Mouse (Mus musculus) hindbrain, embryonic 12.5 days (tissue): Measurements from ENCODE around the gene Pxdn. TPM values are rescaled to one million over a fixed set of nuclear protein-coding genes. Genes with fewer than 3 reads are reported as not detected.

Source experiments
- ATAC-seq: fragments of 200-750 bp; cut with Nextera tagmentation; 2 replicates; pipeline ENCODE4 v1.8.0; 2017; ENCODE audit warnings: moderate TSS enrichment; ENCODE audit not compliant: low FRiP score
- H3K27ac ChIP-seq: fragments of 300-500 bp; sonication (generic); 2 replicates; pipeline ENCODE4 v1.5.1; 2016; ENCODE audit warnings: mild to moderate bottlenecking
- H3K27me3 ChIP-seq: fragments of 300-500 bp; sonication (generic); 2 replicates; pipeline ENCODE4 v1.6.1; 2016; ENCODE audit warnings: mild to moderate bottlenecking
- H3K36me3 ChIP-seq: fragments of 300-500 bp; sonication (generic); 2 replicates; pipeline ENCODE4 v1.6.1; 2016; ENCODE audit warnings: mild to moderate bottlenecking
- H3K4me1 ChIP-seq: fragments of 300-500 bp; sonication (generic); 2 replicates; pipeline ENCODE4 v1.6.1; 2016
- H3K4me2 ChIP-seq: fragments of 300-500 bp; sonication (generic); replicated peaks from 2 replicates; pipeline ENCODE4 v1.6.1; 2016; ENCODE audit warnings: mild to moderate bottlenecking
- H3K4me3 ChIP-seq: fragments of 300-500 bp; sonication (generic); 2 replicates; pipeline ENCODE4 v1.5.1; 2016; ENCODE audit warnings: mild to moderate bottlenecking
- H3K9ac ChIP-seq: fragments of 300-500 bp; sonication (generic); 2 replicates; pipeline ENCODE4 v1.6.1; 2016; ENCODE audit warnings: mild to moderate bottlenecking, moderate library complexity
- H3K9me3 ChIP-seq: fragments of 300-500 bp; sonication (generic); replicated peaks from 2 replicates; pipeline ENCODE4 v1.6.1; 2016; ENCODE audit warnings: mild to moderate bottlenecking
- WGBS: fragments of 180-500 bp; shearing (Covaris S2); methylation state at CpG from one replicate; pipeline ENCODE4 v1.1.7; 2016; 5-methylcytosine and 5-hydroxymethylcytosine counted together
- polyA plus RNA-seq: library from polyadenylated mRNA; unstranded; fragments of >200 nt; fragmentation: Nextera tagmentation; extraction: Ambion mirVana; gene quantifications from 2 replicates; pipeline ENCODE4 v1.2.1, GENCODE M21; 2016

The Pxdn gene
- polyA plus RNA-seq, 1 experiment from 2014 or later: 93.8 TPM

DNA sequence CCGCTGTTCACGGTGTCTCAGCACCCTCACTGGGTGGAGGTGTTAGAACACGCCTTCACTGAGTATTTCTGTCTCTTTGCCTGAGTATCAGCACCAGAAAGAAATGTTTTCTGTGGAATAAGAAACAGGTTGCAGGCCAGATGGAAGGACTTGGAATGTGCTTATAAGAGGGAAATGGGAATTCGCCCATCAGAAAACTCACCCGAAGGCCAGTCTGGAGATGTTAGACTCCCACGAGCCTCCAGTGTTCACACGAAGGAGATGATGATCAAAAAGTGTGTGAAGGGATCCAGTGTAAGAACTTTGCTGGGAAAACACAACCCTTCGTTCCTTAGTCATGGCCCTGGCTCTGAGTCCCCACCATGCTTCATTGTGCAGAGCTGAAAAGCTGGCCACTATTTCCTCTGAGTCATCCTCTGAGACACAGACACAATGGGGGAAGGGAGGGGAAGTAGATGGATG lies 3.3 kb upstream of the Pxdn start:
- no peak overlapping the region for H3K27ac ChIP-seq
- H3K4me1 ChIP-seq: peaks cover 12% of the 10 kb centered on the region
- no peaks in the 10 kb centered on the region for H3K36me3 ChIP-seq
- H3K4me2 ChIP-seq: no peak overlapping the region
- no peak overlapping the region for H3K9ac ChIP-seq
- 80% methylated on average over 8 of the region's 8 CpGs for WGBS
- H3K9me3 ChIP-seq: no peaks in the 10 kb centered on the region
- H3K27me3 ChIP-seq: no peaks in the 10 kb centered on the region
- no peak overlapping the region for H3K4me3 ChIP-seq
- ATAC-seq: no peak

DNA sequence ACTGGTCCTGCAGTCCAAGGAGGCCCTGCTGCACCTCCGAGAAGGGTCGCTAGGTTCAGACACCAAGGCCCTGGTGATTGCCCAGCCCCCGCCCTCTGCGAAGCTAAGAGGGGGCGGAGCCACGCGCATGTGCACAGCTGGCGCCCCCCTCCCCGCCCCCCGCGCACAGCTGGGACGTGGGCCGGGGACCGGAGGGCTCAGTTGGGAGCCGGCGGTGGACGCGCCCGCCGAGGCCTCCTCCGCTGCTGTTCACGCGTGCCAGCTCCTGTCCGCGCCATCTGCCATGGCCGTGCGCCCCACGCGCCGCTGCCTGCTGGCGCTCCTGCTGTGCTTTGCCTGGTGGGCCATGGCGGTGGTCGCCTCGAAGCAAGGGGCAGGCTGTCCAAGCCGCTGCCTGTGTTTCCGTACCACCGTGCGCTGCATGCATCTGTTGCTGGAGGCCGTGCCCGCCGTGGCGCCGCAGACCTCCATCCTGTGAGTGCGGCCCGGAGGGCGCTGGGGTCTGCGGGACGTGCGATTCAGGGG lies 505 bp downstream of the Pxdn start:
- Histone ChIP-seq H3K27me3 (no peaks in the 10 kb centered on the region), H3K4me2 (peak overlapping the region; percentile 76), H3K36me3 (0 out of 2 replicates have a peak, but pooled peaks cover 6% of the 10 kb centered on the region), H3K4me1 (peaks cover 35% of the 10 kb centered on the region), H3K27ac (peak overlapping the region; percentile 92), H3K9ac (peak overlapping the region; percentile 96), H3K4me3 (peak overlapping the region; percentile 88), H3K9me3 (no peaks in the 10 kb centered on the region)
- peak; percentile 90 for ATAC-seq
- WGBS: under 1% methylated on average over 36 of the region's 49 CpGs

DNA sequence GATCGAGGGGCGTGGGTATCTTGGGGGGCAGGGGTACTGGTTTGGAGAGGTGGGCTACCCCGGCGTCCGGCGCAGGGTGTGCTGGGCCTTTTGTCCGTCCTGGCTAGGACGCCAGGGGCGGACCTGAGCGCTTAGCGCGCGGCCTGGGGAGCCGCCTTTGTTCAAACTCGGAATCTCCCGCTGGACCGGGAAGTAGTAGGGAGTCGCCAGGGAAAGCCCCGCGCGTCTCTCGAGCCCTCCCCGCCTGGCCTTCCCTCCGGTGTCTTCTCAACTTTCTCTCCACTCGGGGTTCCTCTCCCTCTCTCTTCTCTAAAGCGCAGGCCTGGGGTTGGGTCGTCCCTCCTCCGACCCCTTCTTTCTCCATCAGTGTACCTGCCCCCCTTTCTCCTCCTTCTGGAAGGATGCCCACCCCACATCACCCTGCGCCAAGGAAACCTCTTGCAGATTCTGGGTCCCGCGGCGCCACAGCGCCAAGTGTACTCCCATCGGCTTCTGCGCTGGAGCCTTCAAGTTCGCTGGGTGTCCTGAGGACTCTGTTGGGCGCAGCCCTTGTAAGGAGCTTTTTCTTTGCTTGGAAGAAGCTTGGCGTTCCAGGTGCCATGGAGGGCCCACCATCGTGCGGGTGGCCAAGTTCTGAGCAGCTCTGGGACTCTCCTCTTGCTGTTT lies 1.1 kb downstream of the Pxdn start:
- H3K4me1 ChIP-seq: peaks cover 35% of the 10 kb centered on the region
- peak overlapping the region; percentile 92 for H3K27ac ChIP-seq
- H3K9ac ChIP-seq: peak overlapping the region; percentile 96
- H3K9me3 ChIP-seq: no peaks in the 10 kb centered on the region
- peak; percentile 83 for ATAC-seq
- no peaks in the 10 kb centered on the region for H3K27me3 ChIP-seq
- peak overlapping the region; percentile 76 for H3K4me2 ChIP-seq
- H3K36me3 ChIP-seq: 0 out of 2 replicates have a peak, but pooled peaks cover 6% of the 10 kb centered on the region
- peak overlapping the region; percentile 88 for H3K4me3 ChIP-seq
- WGBS: under 1% methylated on average over 40 of the region's 40 CpGs

DNA sequence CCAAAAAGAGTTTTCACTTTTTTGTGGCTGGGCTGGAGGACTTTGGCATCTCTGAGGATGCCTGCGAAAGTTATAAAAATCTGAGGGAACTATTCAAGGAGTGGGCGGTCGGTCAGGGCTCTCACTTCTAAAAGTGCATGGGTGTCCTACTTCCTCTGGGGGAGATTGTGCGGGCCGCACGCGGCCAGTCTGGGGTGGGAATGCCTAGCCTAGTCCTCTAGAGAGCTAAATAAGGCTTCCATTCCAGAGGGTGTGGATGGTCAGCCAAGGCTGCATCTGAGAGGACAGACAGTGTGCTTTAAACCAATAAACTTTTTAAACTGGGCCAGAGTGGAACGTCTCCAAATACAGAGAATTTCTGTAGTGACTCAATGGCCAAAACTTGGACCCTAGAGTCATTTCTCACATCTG lies 1.9 kb downstream of the Pxdn start:
- H3K9ac ChIP-seq: peak overlapping the region; percentile 96
- H3K36me3 ChIP-seq: 0 out of 2 replicates have a peak, but pooled peaks cover 6% of the 10 kb centered on the region
- H3K9me3 ChIP-seq: no peaks in the 10 kb centered on the region
- H3K27ac ChIP-seq: peak overlapping the region; percentile 92
- peak overlapping the region; percentile 88 for H3K4me3 ChIP-seq
- H3K27me3 ChIP-seq: no peaks in the 10 kb centered on the region
- H3K4me2 ChIP-seq: peak overlapping the region; percentile 76
- ATAC-seq: no peak
- 7% methylated on average over 8 of the region's 8 CpGs for WGBS
- H3K4me1 ChIP-seq: peaks cover 37% of the 10 kb centered on the region

DNA sequence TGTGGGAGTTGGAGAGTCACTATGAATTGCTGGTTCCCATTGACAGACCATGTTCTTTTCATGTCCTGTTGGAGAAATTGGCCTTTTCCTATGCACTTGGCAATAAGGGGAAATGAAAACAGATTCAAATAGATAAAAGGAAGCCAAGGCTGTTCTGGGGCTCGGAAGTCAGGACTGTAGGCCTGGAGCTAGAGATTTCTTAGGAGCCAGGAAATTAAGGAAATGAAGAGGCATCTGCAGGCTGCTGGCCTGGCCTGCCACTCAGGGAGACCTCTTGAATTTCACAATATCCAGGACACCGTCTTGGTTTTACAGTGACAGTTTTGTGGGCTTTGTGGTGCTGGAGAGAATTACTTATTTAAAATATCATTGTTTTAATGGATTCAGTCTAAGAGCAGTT lies 5.0 kb downstream of the Pxdn start:
- H3K36me3 ChIP-seq: 0 out of 2 replicates have a peak, but pooled peaks cover 6% of the 10 kb centered on the region
- no peak overlapping the region for H3K4me2 ChIP-seq
- no peak for ATAC-seq
- H3K27ac ChIP-seq: no peak overlapping the region
- H3K4me1 ChIP-seq: peaks cover 34% of the 10 kb centered on the region
- H3K27me3 ChIP-seq: no peaks in the 10 kb centered on the region
- 87% methylated on average over 2 of the region's 2 CpGs for WGBS
- no peak overlapping the region for H3K4me3 ChIP-seq
- no peaks in the 10 kb centered on the region for H3K9me3 ChIP-seq
- no peak overlapping the region for H3K9ac ChIP-seq

DNA sequence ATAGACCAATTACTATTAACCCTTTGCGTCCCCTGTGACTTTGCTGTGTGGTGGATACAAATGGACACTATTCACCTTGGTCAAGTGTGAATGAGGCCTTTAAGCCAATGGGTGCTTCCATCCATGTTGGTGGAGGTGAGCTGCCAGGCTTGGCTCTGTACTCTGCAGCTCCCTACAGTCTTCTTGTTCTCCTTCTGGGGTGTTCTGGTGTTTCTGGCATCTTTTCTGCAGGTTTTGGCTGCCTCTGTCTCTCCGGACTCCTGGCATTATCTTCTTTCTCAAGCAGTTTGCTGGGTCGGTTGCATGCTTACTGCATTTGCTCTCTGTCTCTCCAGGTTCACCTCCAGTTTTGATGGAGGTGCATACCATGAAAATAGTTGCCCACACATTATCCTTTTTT lies 7.2 kb downstream of the Pxdn start:
- WGBS: 92% methylated on average over 3 of the region's 3 CpGs
- ATAC-seq: no peak

DNA sequence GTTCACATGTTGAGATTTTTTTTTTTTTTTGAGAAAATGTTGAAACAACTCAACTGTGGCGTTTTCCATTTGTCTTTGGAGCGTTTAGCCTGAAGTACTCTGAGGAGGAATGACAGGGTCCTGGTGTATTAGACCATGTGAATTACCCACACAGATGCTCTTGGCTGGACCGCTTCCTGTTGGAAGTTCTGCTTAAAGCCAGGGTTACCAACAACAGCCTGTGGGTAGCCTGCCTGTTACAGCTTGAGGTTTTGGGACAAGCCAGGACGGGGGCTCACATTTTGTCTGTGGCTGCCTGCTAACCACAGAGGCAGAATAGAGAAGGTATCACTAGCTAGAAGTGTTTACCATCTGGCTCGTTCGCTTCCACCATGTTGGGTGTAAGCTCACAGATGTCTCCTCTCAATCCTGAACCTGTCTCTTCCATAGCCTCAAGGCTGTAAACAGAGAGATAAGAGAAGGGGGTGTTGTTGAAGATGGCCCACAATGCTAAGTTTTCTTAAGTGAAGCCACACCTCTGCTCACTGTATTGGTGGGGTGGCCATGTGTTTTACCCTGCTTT lies 7.9 kb downstream of the Pxdn start:
- no peak overlapping the region for H3K9ac ChIP-seq
- no peak for ATAC-seq
- H3K4me1 ChIP-seq: peaks cover 21% of the 10 kb centered on the region
- no peak overlapping the region for H3K4me3 ChIP-seq
- H3K4me2 ChIP-seq: no peak overlapping the region
- H3K27ac ChIP-seq: no peak overlapping the region
- H3K36me3 ChIP-seq: 0 out of 2 replicates have a peak, but pooled peaks cover 6% of the 10 kb centered on the region
- H3K9me3 ChIP-seq: no peaks in the 10 kb centered on the region
- WGBS: 81% methylated on average over 6 of the region's 6 CpGs
- no peaks in the 10 kb centered on the region for H3K27me3 ChIP-seq

More for the DNA sequence above, 7.2 kb downstream of the Pxdn start:
- Histone ChIP-seq H3K9ac (no peak overlapping the region), H3K4me1 (peaks cover 24% of the 10 kb centered on the region), H3K9me3 (no peaks in the 10 kb centered on the region), H3K4me3 (no peak overlapping the region), H3K4me2 (no peak overlapping the region), H3K36me3 (0 out of 2 replicates have a peak, but pooled peaks cover 6% of the 10 kb centered on the region), H3K27ac (no peak overlapping the region), H3K27me3 (no peaks in the 10 kb centered on the region)

DNA sequence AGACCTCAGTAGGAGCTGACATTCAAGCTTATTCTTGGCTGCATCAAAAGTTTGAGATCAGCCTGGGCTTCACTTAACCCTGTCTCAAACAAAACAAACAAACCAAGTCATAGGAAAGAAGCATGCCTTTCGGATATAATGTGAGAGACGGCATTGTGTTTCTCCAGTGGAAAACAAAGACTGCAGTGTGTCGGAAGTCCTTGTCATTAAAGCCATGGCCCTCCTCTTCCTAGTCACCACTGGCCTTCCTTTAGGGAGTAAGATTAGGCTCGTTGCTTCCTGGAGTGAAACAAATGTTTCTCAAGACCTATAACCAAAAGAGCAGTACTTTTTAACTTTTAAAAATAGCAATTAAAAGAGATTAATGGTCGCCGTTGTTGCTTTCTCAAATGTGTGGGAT lies 13.6 kb downstream of the Pxdn start:
- no peak overlapping the region for H3K4me3 ChIP-seq
- H3K27me3 ChIP-seq: no peaks in the 10 kb centered on the region
- H3K4me1 ChIP-seq: peaks cover 48% of the 10 kb centered on the region
- no peak overlapping the region for H3K9ac ChIP-seq
- H3K36me3 ChIP-seq: no peaks in the 10 kb centered on the region
- no peak for ATAC-seq
- no peaks in the 10 kb centered on the region for H3K9me3 ChIP-seq
- 44% methylated on average over 6 of the region's 6 CpGs for whole genome bisulfite sequencing
- H3K27ac ChIP-seq: no peak overlapping the region
- no peak overlapping the region for H3K4me2 ChIP-seq

DNA sequence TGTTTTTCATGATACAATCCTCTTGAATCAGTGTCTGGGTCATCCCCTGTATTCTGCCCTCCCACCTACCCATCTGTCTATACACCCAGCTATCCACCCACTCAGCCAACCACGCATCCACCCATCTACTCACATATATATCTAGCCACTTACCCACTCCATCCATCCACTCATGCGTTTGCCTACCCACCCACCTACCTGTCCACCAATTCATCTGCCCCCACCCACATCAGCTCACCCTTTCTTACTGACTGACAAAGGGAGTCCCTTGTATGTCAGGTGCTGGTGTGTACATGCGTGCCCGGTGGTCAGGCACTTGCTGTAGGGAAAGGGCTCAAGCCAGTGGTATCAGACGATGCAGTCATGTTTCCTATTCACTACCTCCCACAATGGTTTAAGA lies 14.1 kb downstream of the Pxdn start:
- peaks cover 49% of the 10 kb centered on the region for H3K4me1 ChIP-seq
- WGBS: 87% methylated on average over 5 of the region's 5 CpGs
- 0 out of 2 replicates have a peak, but pooled peaks have one; percentile 11 for ATAC-seq

DNA sequence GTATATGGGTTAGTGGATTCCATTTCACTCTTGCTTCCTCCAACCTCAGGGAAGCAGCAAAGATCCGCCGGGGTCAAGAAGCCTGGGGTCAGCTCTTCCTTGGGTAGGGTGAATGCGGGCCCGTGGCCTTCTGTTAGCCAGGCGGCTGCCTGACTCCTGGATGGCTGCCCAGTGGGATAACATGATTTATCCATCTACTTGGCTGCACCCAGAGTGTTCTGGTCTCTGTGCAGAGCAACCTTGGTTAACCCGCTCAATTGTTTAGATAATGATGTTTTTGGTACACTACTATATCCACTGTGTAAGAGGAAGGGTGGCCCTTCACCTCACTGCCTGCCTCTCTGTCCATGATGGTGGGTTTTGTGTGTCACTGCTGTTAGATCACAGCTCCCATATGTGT lies 14.7 kb downstream of the Pxdn start:
- 80% methylated on average over 6 of the region's 6 CpGs for WGBS

More for the DNA sequence above, 14.1 kb downstream of the Pxdn start:
- Histone ChIP-seq H3K9ac (no peak overlapping the region), H3K4me3 (no peak overlapping the region), H3K27me3 (no peaks in the 10 kb centered on the region), H3K36me3 (no peaks in the 10 kb centered on the region), H3K4me2 (no peak overlapping the region), H3K27ac (no peak overlapping the region), H3K9me3 (no peaks in the 10 kb centered on the region)

DNA sequence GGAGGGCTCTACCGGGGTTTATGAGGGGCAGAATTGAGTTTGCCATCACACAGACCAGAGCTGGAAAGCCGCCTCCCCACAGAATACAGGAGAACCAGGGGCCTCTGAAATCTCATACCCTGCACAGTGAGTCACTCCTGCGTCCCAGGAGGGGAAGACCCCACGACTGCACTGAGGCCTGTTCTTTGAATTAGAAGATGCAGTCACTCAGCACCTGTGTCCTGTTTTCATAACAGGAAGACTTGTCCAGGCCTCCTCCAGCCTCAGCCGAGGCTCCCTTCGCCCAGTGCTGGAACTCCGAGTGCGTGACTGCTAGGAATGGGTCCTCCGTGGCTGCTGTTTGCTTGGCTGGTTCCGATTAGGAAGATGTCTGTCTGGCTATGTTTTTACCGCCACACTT lies 16.6 kb downstream of the Pxdn start:
- no peaks in the 10 kb centered on the region for H3K9me3 ChIP-seq
- 43% methylated on average over 11 of the region's 11 CpGs for WGBS
- 0 out of 2 replicates have a peak, but pooled peaks have one; percentile 37 for ATAC-seq
- no peaks in the 10 kb centered on the region for H3K36me3 ChIP-seq
- 0 out of 2 replicates have a peak overlapping the region, but pooled peaks have one; percentile 3 for H3K4me2 ChIP-seq
- no peak overlapping the region for H3K4me3 ChIP-seq
- H3K27me3 ChIP-seq: no peaks in the 10 kb centered on the region
- peak overlapping the region; percentile 73 for H3K27ac ChIP-seq
- peaks cover 56% of the 10 kb centered on the region for H3K4me1 ChIP-seq
- H3K9ac ChIP-seq: peak overlapping the region; percentile 14; the same call in 1 of the 2 replicates

More for the DNA sequence above, 14.7 kb downstream of the Pxdn start:
- no peaks in the 10 kb centered on the region for H3K36me3 ChIP-seq
- no peak overlapping the region for H3K4me3 ChIP-seq
- no peak overlapping the region for H3K9ac ChIP-seq
- no peak overlapping the region for H3K27ac ChIP-seq
- peaks cover 55% of the 10 kb centered on the region for H3K4me1 ChIP-seq
- H3K4me2 ChIP-seq: no peak overlapping the region
- no peaks in the 10 kb centered on the region for H3K27me3 ChIP-seq
- no peak for ATAC-seq
- no peaks in the 10 kb centered on the region for H3K9me3 ChIP-seq

DNA sequence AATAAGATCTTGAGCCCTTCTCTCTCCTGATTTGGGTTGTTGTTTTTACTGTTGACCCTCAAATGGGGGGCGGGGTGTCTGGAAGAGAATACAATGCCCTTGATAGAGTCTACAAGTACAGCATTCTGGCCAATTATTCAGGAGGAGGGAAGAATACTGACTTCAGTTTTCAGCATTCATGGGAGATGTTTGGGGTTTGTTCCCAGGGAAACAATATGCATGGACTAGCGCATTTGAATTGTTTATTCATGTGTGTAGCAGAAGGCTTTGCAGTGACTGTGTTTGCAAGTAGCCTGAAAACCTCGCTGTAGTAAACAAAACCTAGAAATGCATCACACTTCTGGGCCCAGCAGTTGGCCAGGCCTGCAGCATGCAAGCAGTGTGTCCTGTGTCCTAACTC lies 17.1 kb downstream of the Pxdn start:
- Histone ChIP-seq H3K9ac (no peak overlapping the region), H3K27ac (peak overlapping the region; percentile 73)
- ATAC-seq: peak; percentile 47

More for the DNA sequence above, 17.1 kb downstream of the Pxdn start:
- Histone ChIP-seq H3K27me3 (no peaks in the 10 kb centered on the region), H3K36me3 (no peaks in the 10 kb centered on the region), H3K4me3 (no peak overlapping the region), H3K4me1 (peaks cover 54% of the 10 kb centered on the region), H3K4me2 (no peak overlapping the region), H3K9me3 (no peaks in the 10 kb centered on the region)
- WGBS: 49% methylated on average over 3 of the region's 3 CpGs
